Mouse (Mus musculus): ENCODE results near the gene Slc25a25.

Gene Slc25a25

DNA sequence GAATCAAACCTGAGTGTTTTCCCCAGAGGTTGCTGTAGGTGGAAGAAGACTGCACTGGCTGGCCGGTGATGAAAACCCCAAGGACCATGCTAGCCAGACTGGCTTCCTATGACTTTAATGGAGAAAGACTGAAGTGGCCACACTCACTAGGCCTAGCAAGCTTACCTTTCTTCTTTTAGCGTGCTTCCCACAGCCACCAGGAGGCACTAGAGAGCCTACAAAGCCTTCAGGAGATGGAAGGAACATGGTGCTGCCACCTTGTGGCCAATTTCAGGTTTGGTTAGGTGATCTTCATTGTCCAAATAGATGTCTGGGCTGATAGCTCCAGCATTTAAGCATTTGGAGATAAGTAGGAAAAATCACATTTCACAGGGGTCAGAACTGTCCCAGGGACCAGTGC, 46.6 kb downstream of the Slc25a25 start:
- peak; percentile 94 to 97 for DNase-seq (ENCODE audit: low spot score in 2 of 2)

DNA sequence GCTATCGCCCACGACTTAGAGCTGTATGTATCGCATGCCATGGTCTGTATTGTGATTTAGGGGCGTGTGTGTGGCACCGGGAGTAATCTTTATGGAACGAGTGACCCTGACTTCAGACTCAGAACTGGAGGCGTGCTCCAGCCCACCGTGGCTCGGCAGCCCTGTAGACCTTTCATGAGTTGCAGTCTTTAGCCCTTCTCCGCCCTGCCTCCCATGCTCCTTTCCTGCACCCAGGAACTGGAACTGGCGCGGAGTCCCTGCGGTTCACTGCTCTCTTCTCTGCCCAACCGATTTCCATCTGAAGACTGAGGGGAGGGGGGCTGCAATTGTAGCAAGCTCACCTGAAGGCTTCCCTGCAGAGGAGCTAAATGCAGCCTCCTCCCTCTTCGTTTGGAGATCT, 54.5 kb downstream of the Slc25a25 start:
- no peak for DNase-seq (ENCODE audit: low spot score in 2 of 2)

DNA sequence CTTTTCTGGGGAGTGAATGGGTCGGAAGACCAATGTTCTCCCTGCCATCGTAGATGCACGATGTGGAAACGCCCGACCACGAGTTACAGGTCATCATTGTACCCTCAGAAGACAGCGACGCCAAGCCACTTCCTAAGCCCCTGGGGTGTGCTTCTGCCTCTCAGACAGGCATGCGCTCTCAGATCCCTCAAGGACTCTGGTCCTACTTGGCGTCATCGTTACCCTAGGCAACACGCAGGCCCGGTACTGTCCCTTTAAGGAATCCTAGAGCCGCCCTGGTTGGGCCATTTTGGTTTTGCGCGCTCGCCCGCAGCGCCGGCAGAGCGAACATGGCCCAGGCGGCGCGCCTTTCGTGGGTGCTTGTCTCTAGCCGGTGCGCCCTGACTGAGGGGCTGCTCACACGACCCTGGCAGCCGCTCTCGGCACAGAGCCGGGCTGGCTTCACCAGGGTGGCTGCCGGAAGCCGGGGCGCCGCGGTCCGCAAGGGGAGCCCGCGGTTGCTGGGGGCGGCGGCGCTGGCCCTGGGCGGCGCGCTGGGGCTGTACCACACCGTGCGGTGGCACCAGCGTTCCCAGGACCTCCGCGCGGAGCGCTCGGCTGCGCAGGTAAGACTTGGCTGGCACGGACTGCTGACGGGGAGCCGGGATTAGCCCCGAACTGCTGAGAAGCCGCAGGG, 55.2 kb downstream of the Slc25a25 start:
- peak; percentile 72 to 88 for DNase-seq (ENCODE audit: low spot score in 2 of 2)

DNA sequence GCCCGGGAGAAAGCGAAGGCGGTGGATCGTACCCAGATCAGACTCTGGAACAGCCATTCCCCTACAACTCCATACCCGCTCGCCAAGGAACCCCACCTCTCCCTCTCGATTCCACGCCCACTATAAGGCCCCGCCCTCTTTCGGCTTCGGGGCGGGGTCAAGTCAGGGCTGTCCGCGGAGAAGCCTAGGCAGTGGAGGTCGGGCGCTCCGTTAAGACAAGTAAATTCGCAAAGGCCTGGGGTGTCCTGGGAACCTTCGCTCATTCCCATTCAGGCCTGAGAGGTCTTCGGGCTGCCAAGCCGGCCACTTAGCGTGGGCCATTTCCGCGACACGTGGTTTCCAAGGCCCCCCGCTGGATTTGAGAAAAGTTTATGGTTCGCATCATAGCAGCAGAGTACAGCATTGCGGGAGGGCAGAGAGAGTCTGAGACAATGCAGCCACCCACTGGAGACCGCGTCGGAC, 55.7 kb downstream of the Slc25a25 start, which contains the start of gene Ptges2:
TSS of gene Ptges2 (plus strand) at position 413 of the 462 bp plus-strand sequence.
- DNase-seq (ENCODE audit: low spot score in 2 of 2): peak; percentile 94 to 95

DNA sequence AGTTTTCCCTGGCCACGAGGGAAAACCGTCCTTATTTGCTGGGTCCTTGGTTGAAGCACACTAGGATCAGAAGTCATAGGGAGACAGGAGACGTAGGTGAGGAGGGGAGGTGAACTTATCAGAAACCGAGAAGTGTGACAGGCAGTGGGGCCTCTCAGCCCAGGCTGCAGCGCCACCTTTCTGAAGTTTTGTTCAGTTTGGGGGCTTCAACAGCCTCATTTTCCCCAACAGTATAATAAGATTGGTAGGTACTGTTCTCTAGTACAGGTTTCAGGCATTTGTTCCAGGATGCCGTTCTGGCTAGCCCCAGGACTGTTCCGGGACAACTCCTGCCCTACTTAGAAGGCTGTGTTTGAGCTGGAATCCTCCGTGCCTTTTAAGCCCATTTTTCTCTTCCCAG, 56.3 kb downstream of the Slc25a25 start:
- DNase-seq (ENCODE audit: low spot score in 2 of 2): peak in 1 of 2 experiments; percentile 66

DNA sequence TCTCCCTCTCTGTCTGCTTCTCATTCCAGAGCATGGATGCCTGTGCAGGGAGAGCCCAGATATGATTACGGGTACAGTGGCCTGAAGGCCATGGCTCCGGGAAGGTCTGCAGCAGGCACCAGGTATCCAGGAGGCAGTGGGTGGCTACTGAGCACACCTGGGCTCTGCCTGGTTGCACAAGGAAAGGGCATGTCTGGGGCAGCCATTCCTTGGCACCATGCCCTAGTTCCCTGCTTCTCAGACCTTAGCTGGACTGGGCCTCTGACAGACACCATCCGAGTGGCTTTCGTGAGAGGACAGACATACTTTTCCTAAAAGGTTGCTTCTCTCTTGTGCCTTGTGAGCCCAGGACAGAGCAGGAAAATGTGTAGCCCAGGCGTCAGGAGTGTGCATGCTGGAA, 59.2 kb downstream of the Slc25a25 start:
- DNase-seq (ENCODE audit: low spot score in 2 of 2): no peak

DNA sequence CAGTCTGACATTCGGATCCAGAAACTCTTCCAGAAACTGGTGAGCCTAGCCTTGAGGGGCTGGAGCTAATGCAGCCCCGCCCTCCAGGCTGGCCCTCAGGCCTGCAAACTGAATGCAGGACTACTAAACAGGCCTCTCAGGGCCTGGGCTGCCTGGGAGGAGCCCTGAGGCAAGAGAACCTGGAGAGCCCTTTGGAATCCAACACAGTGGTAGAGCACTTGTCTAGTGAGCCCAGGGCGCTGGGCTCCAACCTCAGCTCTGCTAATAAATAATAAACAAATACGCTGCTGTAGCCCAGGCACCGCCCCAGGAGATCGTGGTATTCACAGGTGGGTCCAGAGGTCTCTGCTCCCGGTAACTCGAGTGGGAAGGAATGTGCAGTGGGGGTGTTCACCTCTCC, 60.4 kb downstream of the Slc25a25 start:
- no peak for DNase-seq (ENCODE audit: low spot score in 2 of 2)

DNA sequence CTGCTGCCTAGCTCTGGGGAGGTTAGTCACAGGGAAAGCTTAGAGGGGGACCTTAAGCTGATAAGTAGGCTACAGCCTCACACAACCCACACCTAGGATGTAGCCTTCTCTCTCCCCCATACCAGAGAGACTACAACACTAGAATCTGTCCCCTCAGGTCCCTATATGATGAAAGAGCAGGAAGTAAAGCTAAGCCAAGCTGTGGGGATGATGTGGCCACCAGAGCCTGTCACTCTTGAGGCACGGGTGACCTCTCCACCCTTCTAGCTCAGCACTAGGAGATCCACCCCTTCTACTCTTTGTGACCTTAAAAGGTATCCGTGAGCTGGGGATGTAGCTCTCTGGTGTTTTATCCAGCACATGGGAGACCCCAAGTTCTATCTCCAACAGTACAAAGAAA, 62.1 kb downstream of the Slc25a25 start:
- DNase-seq (ENCODE audit: low spot score in 2 of 2): no peak

DNA sequence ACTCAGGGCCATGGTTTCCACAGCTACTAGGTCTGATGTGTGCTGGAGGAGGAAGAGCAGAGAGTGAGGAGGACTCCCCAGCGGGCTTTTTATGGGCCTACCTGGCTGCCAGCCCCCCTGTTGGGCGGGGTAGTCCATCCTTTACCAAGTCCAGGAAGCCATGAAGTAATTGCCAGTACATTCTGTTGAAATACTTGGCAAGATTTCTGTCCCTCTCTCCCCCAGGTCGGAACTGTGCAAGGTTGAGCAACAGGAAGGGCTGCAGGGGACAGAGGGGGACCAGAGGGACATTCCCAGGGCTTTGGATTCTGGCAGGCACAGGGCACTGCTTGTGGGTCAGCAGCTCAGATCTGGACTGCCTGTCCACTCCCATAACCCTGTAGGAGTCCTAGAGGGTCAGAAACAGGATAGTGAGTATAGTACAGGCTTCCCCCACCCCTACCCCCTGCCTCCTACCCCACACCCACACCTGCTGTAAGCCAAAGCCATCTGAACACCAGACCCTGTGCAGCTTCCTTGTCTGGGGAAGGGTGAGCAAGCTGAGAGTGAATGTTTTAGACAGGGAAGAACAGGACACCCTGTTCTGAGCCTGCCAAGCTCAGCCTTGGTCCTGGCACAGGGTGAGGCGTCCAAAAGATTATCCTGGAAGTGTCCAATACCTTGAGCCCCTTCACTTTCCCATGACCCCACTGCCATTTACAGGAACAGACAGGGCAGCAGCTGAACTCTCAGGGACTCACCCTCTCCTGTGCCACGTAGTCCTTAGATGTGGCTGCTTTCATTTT, 63.3 kb downstream of the Slc25a25 start, which contains the start of gene Lcn2:
TSS of gene Lcn2 (minus strand) at position 547 of the 785 bp plus-strand sequence.
- no peak for DNase-seq (ENCODE audit: low spot score in 2 of 2)

DNA sequence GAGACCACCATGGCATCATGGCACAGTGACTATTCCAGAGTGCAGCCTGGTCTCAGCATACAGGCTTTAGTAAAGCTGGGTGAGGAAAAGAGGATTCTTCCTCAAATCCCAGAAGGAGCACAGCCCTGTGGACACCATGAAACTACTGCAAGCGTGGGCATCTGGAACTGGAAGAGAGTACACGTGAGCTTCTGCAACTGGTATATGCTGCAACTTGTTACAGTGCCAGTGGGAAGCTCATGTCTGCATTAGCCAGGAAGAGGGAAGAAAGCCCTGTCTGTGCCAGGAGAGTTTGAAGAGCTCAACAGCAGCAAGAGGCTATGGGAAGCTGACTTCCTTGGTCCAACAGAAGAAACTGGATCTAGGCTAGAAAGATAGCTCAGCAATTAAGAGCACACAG, 68.6 kb downstream of the Slc25a25 start:
- DNase-seq (ENCODE audit: low spot score in 2 of 2): no peak

DNA sequence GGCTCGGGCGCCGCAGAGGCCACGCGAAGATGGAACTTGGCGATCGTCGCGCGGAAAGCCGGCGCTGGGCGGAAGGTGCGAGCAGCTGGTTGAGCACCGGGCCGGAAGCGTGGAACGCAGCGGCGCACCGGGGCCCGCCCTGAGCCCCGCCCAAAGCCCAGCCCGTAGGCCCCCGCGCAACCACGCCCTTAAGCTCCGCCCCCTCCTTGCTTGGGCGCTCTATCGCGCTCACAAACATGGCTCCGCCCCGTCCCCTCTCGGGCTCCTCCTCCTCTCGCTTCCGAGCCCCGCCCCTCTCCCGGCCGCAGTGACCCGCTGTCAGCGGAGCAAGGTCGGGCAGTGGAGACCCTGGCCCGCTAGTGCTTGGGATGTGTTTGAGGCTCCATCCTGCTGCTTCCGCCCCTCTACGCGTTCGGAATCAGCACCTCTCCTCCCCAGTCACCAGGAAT, 69.4 kb downstream of the Slc25a25 start, which contains the start of gene 1110008P14Rik:
TSS of gene 1110008P14Rik (minus strand) at position 164 of the 449 bp plus-strand sequence.
- peak; percentile 94 to 99 for DNase-seq (ENCODE audit: low spot score in 2 of 2)

DNA sequence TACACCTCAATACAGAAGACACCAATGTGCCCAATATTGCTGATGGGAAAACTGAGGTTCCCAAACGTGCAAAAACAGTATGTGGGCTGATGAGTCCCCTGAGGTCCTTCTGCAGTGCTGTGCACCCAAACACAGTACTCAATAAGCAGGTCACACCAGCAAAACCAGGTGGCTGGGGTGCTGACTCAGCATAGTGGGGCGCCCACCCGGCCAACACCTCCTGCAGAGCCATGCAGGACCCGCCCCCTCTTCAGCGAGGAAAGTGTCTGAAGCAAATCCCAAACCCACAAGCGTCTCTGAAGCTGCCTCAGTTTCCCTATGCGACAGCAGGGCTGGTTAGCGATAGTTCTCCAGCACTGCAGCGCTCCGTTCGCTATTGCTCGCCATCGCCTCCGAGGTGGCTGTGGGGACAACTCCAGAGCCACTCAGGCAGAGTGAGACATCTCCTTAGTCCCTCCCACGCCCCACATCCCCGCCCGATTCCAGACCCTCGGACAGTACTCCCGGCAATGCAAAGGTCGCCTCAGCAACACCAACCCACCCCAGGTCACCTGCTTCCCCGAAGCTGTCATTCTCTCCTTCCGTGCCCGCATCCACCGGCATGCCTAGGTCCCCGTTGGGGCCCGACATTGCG, 70.0 kb downstream of the Slc25a25 start:
- DNase-seq (ENCODE audit: low spot score in 2 of 2): no peak

DNA sequence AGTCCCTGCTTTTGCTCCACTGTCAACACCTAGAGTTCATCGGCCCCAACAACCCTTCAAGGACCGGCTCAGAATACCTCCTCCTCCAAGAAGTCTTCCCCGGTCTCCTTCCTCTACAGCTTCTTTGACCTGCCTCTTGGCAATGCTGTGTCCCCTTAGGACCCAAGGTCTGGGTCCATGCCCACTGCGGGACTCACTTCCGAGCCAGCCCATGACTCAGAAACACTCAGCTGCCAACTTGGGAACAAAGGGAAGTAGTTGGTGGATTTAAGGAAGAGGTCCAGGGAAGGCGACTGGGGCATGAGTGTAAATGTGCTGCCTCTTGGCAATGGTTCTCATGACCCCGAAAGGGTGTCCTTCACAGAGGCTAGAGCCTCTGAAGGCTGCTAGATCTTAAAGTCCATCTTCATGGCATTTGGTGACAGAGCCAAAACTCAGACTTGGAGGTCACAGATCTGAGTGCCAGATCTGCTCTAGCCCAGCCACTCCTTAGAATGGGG, 71.2 kb downstream of the Slc25a25 start:
- DNase-seq (ENCODE audit: low spot score in 2 of 2): no peak

DNA sequence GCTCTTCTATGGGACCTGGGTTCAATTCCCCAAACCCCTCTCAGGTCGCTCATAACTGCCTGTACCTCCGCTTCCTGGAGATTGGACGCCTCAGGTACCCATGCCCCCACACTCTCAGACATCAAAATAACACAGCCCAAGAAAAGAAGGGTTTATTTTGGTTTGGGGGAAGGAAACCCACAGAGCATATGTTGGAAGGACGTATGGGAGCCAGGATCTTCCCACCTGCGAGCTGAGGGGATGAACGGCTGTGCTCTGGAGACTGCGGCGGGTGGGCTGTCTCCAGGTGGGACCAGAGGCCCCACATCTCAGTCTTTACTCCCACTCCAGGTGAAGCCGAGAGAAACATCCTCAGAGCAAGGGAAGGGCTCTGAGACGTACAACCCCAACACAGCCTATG, 74.3 kb downstream of the Slc25a25 start:
- no peak for DNase-seq (ENCODE audit: low spot score in 2 of 2)

DNA sequence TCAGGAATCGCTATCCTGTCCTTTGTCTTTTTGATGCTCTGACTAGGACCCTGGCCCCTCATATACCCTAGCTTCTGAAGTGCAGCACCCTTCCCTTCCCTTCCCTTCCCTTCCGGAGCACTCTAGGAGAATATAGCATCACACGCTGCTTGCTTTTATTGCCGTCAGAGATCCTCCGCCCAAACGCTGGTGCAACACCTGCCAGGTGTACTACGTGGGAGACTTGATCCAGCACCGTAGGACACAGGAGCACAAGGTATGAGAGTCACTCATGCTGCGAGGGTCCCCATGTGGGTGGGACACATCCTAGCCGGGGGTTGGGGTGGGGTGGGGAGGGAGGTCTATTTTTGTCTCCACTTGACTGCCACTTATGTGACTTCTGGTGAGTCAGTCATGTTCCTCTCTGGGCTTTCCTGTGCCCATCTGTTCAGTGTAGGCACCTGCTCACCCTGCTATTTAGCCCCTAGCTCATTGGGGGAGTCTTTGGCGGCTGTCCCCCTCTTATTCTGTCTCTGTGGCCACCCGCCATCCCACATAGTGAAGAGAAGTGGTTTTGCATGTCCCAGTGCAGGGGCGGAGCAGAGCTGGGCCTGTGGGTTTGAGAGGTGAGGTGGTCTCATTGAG, 75.8 kb downstream of the Slc25a25 start:
- DNase-seq (ENCODE audit: low spot score in 2 of 2): no peak

DNA sequence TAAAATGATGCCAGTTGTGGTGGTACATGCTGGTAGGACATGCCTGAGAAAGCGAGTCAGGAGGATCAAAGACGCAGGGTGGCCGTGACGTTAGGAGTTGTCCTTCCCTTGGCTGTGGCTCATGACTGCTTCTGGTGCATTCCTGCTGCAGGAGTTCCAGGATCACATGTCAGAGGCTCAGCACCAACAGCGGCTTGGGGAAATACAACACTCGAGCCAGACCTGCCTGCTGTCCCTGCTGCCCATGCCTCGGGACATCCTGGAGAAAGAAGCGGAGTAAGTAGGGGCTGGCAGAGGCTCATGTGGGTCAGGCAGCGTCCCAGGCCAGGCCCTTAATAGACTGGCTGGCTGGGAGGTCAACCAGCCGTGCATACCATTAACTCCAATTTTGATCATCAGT, 77.1 kb downstream of the Slc25a25 start:
- no peak for DNase-seq (ENCODE audit: low spot score in 2 of 2)

DNA sequence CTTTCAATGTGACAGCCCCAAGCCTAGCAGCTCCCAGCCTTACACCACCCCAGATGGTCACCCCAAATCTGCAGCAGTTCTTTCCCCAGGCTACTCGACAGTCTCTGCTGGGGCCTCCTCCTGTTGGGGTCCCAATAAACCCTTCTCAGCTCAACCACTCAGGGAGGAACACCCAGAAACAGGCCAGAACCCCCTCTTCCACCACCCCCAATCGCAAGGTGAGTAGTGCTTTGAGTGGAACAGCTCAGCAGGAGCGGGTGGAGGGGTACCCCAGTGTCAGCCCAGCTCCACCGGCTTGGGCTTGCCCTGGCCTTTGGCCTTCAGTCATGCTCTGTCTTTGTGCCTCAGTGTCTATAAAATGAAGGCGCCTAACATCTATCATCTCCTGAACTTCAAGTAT, 83.9 kb downstream of the Slc25a25 start:
- no peak for DNase-seq (ENCODE audit: low spot score in 2 of 2)
